Mouse (Mus musculus): ENCODE data around the gene Cacna1d. TPM values are rescaled to one million over a fixed set of nuclear protein-coding genes. Genes with fewer than 3 reads are reported as not detected.

Cacna1d gene
- total and polyA plus RNA-seq, 2 experiments from 2014 or later, result 6.1 to 27.6 TPM

DNA sequence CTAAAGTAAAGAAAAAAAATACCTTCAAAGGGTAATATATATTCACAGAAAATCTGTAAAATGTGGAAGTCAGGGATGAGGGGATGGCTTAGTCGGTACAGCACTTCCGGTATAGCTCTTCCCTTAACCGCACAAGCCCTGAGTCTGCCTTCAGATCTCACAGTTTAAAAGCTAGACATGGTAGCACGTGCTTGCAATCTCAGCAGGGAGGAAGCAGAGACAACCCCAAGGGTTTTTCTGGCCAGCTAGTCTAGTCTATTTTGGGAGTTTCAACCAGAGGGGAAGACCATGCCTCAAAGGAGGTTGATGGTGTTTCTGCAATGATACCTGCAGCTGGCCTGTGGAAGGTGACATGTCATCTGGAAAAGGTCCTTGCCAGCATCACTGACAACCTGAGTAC lies 128.9 kb downstream of the Cacna1d start:
- no peak for ATAC-seq
- no peak for DNase-seq (ENCODE audit: low spot score)

DNA sequence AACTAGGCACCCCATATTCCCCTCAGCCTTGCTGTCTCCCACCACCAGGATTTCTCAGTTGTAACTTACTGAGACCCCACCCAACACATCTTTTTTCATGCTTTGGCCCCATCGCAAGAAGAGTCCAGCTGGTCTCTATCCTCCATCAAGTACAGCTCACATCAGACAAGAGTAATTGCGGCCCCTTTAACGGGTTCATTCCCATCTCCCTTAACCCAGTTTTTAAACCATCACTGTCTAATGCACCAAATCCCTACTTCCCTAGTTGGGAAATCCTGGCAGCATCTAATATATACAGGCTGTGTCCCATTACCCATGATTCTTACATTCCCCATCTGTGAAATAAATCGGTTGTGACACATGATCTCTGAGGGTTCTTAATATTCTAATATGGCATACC lies 130.8 kb downstream of the Cacna1d start:
- no peak for DNase-seq (ENCODE audit: low spot score)
- WGBS, result 83% methylated on average over 4 of the region's 4 CpGs

More for the DNA sequence above, 128.9 kb downstream of the Cacna1d start:
- H3K9ac ChIP-seq (replicated peaks; ENCODE audit: low read length), result no peak overlapping the region
- no peaks in the 10 kb centered on the region for H3K27me3 ChIP-seq (ENCODE audit: insufficient read depth, low read length)
- no peaks in the 10 kb centered on the region for H3K9me3 ChIP-seq (ENCODE audit: low read length)
- H3K27ac ChIP-seq, result no peak overlapping the region
- no peaks in the 10 kb centered on the region for H3K36me3 ChIP-seq (ENCODE audit: insufficient read depth, low read length)
- TF ChIP-seq CTCF (IDR thresholded peaks at IDR 0.05; ENCODE audit: low read depth), result no peak
- 82% methylated on average over 4 of the region's 4 CpGs for WGBS
- H3K4me2 ChIP-seq (ENCODE audit: low read depth, low read length), result no peak overlapping the region
- no peak overlapping the region for H3K4me3 ChIP-seq (ENCODE audit: low read length)
- H3K4me1 ChIP-seq (ENCODE audit: insufficient read depth, low read length), result no peaks in the 10 kb centered on the region

GRCm38 (mm10) chr14:30360004-30360403 lies 131.3 kb downstream of the Cacna1d start:
- 74% methylated on average over 6 of the region's 6 CpGs for WGBS
- Histone ChIP-seq H3K36me3 (ENCODE audit: insufficient read depth, low read length) (no peaks in the 10 kb centered on the region), H3K9me3 (ENCODE audit: low read length) (no peaks in the 10 kb centered on the region), H3K27ac (no peak overlapping the region), H3K4me1 (ENCODE audit: insufficient read depth, low read length) (no peaks in the 10 kb centered on the region), H3K4me2 (ENCODE audit: low read depth, low read length) (no peak overlapping the region), H3K9ac (replicated peaks; ENCODE audit: low read length) (no peak overlapping the region), H3K27me3 (ENCODE audit: insufficient read depth, low read length) (no peaks in the 10 kb centered on the region), H3K4me3 (ENCODE audit: low read length) (no peak overlapping the region)
- peak; percentile 30 for TF ChIP-seq CTCF (IDR thresholded peaks at IDR 0.05; ENCODE audit: low read depth)
- DNase-seq (ENCODE audit: low spot score) (no peak), ATAC-seq (no peak)

More for the DNA sequence above, 130.8 kb downstream of the Cacna1d start:
- TF ChIP-seq CTCF (IDR thresholded peaks at IDR 0.05; ENCODE audit: low read depth), result no peak
- Histone ChIP-seq H3K4me1 (ENCODE audit: insufficient read depth, low read length) (no peaks in the 10 kb centered on the region), H3K4me3 (ENCODE audit: low read length) (no peak overlapping the region), H3K9me3 (ENCODE audit: low read length) (no peaks in the 10 kb centered on the region), H3K27ac (no peak overlapping the region), H3K9ac (replicated peaks; ENCODE audit: low read length) (no peak overlapping the region), H3K4me2 (ENCODE audit: low read depth, low read length) (no peak overlapping the region), H3K27me3 (ENCODE audit: insufficient read depth, low read length) (no peaks in the 10 kb centered on the region), H3K36me3 (ENCODE audit: insufficient read depth, low read length) (no peaks in the 10 kb centered on the region)
- ATAC-seq, result no peak

DNA sequence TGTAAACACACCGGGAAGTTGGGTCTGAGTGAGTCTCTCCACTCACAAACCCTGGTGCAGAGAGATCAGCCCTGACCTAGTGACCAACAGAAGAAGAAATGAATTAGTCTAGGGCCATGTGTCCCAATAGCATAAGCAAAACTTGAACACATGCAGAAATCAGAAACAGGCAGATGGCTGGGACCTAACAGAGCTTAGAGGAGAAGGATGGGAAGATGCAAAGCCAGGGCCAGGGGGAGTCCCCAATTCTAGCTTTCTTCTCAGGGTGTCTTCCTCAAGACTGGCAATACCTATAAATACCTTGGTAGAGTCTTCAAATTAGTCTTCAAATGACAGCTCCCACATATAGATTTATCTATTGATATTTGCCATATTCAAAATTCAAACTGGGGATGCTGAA lies 133.2 kb downstream of the Cacna1d start:
- WGBS, result 83% methylated on average over 1 of the region's 1 CpGs
- TF ChIP-seq CTCF (IDR thresholded peaks at IDR 0.05; ENCODE audit: low read depth), result no peak

DNA sequence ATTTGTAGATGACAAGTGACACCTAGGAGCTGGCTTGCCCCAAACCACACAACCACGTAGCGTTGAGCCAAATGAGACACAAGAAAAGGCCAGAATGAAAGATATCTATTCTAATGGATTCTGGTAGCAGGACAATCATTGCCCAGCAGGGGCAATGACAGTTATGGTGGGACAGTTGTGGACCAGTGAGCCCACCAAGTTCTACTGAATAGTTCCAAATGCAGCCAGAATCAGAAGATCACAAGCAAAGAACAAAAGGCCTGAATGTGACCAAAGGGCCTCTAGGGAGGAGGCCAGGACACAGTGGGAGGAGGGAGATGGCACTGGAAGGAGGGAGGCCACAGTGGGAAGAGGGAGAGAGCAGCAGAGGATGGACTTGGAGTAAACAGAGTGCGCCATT lies 134.8 kb downstream of the Cacna1d start:
- H3K4me1 ChIP-seq (ENCODE audit: insufficient read depth, low read length), result no peaks in the 10 kb centered on the region
- H3K9ac ChIP-seq (replicated peaks; ENCODE audit: low read length), result no peak overlapping the region
- WGBS, result 73% methylated on average over 3 of the region's 3 CpGs
- no peak for DNase-seq (ENCODE audit: low spot score)
- H3K9me3 ChIP-seq (ENCODE audit: low read length), result no peaks in the 10 kb centered on the region
- ATAC-seq, result no peak
- no peak overlapping the region for H3K4me3 ChIP-seq (ENCODE audit: low read length)
- H3K36me3 ChIP-seq (ENCODE audit: insufficient read depth, low read length), result no peaks in the 10 kb centered on the region
- H3K27ac ChIP-seq, result no peak overlapping the region
- H3K4me2 ChIP-seq (ENCODE audit: low read depth, low read length), result no peak overlapping the region
- H3K27me3 ChIP-seq (ENCODE audit: insufficient read depth, low read length), result no peaks in the 10 kb centered on the region
- no peak for TF ChIP-seq CTCF (IDR thresholded peaks at IDR 0.05; ENCODE audit: low read depth)

More for the DNA sequence above, 133.2 kb downstream of the Cacna1d start:
- no peak overlapping the region for H3K4me3 ChIP-seq (ENCODE audit: low read length)
- no peak overlapping the region for H3K4me2 ChIP-seq (ENCODE audit: low read depth, low read length)
- DNase-seq (ENCODE audit: low spot score) (no peak), ATAC-seq (no peak)
- no peaks in the 10 kb centered on the region for H3K36me3 ChIP-seq (ENCODE audit: insufficient read depth, low read length)
- H3K4me1 ChIP-seq (ENCODE audit: insufficient read depth, low read length), result no peaks in the 10 kb centered on the region
- H3K27ac ChIP-seq, result no peak overlapping the region
- H3K9ac ChIP-seq (replicated peaks; ENCODE audit: low read length), result no peak overlapping the region
- no peaks in the 10 kb centered on the region for H3K27me3 ChIP-seq (ENCODE audit: insufficient read depth, low read length)
- H3K9me3 ChIP-seq (ENCODE audit: low read length), result no peaks in the 10 kb centered on the region

DNA sequence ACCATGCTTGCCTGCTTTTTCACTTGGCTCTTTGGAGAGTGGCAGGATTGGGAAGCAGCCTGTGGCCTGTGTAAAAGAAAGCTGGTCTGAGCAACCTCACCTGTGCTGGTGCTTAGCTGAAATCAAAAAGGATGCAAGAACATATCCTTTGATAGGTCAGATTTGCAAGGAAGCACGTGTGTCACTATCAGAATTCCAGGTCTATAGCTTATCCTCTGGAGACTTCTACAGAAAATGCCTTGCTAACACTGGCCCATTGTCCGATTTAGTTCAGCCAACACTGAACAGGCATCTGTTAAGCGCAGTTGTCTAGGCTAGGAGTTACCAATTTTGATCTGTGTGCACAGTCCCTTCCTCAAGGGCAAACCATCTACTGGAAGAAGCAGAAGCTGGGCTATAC lies 136.5 kb downstream of the Cacna1d start:
- no peak overlapping the region for H3K27ac ChIP-seq
- no peak for TF ChIP-seq CTCF (IDR thresholded peaks at IDR 0.05; ENCODE audit: low read depth)
- H3K27me3 ChIP-seq (ENCODE audit: insufficient read depth, low read length), result no peaks in the 10 kb centered on the region
- peak overlapping the region; percentile 68 for H3K4me3 ChIP-seq (ENCODE audit: low read length)
- H3K36me3 ChIP-seq (ENCODE audit: insufficient read depth, low read length), result no peaks in the 10 kb centered on the region
- DNase-seq (ENCODE audit: low spot score) (no peak), ATAC-seq (no peak)
- H3K4me2 ChIP-seq (ENCODE audit: low read depth, low read length), result peak overlapping the region; percentile 88
- WGBS, result 47% methylated on average over 3 of the region's 3 CpGs
- H3K9ac ChIP-seq (replicated peaks; ENCODE audit: low read length), result 0 out of 2 replicates have a peak overlapping the region, but pooled peaks have one; percentile 10
- no peaks in the 10 kb centered on the region for H3K9me3 ChIP-seq (ENCODE audit: low read length)
- no peaks in the 10 kb centered on the region for H3K4me1 ChIP-seq (ENCODE audit: insufficient read depth, low read length)

GRCm38 (mm10) chr14:30354127-30354463 lies 137.2 kb downstream of the Cacna1d start:
- TF ChIP-seq CTCF (IDR thresholded peaks at IDR 0.05; ENCODE audit: low read depth), result no peak
- peak overlapping the region; percentile 88 for H3K4me2 ChIP-seq (ENCODE audit: low read depth, low read length)
- H3K9me3 ChIP-seq (ENCODE audit: low read length), result no peaks in the 10 kb centered on the region
- H3K36me3 ChIP-seq (ENCODE audit: insufficient read depth, low read length), result no peaks in the 10 kb centered on the region
- no peaks in the 10 kb centered on the region for H3K4me1 ChIP-seq (ENCODE audit: insufficient read depth, low read length)
- ATAC-seq, result no peak
- peak overlapping the region; percentile 68 for H3K4me3 ChIP-seq (ENCODE audit: low read length)
- WGBS, result 5% methylated on average over 8 of the region's 8 CpGs
- peak overlapping the region; percentile 84 for H3K9ac ChIP-seq (replicated peaks; ENCODE audit: low read length)
- no peak for DNase-seq (ENCODE audit: low spot score)
- no peaks in the 10 kb centered on the region for H3K27me3 ChIP-seq (ENCODE audit: insufficient read depth, low read length)
- peak overlapping the region; percentile 79 for H3K27ac ChIP-seq

Measured in hindbrain, postnatal 0 days (tissue).